Mouse (Mus musculus) limb, embryonic 13.5 days (tissue): Measurements from ENCODE around the gene Nop10. TPM values are rescaled to one million over a fixed set of nuclear protein-coding genes. Genes with fewer than 3 reads are reported as not detected.

Experiments used
- ATAC-seq: fragments of 200-750 bp; cut with Nextera tagmentation; 2 replicates; pipeline ENCODE4 v1.8.0; 2017; ENCODE audit warnings: low read depth, moderate number of reproducible peaks, moderate TSS enrichment; ENCODE audit not compliant: low FRiP score
- H3K27ac ChIP-seq: fragments of 300-500 bp; sonication (generic); 2 replicates; pipeline ENCODE4 v1.5.1; 2015; ENCODE audit warnings: inconsistent platforms, mild to moderate bottlenecking, moderate library complexity
- H3K27me3 ChIP-seq: fragments of 300-500 bp; sonication (generic); 2 replicates; pipeline ENCODE4 v1.6.1; 2015; ENCODE audit warnings: mild to moderate bottlenecking, inconsistent platforms
- H3K36me3 ChIP-seq: fragments of 300-500 bp; sonication (generic); 2 replicates; pipeline ENCODE4 v1.6.1; 2015; ENCODE audit warnings: inconsistent platforms, mild to moderate bottlenecking, moderate library complexity
- H3K4me1 ChIP-seq: fragments of 300-500 bp; sonication (generic); 2 replicates; pipeline ENCODE4 v1.6.1; 2015; ENCODE audit warnings: inconsistent platforms
- H3K4me2 ChIP-seq: fragments of 300-500 bp; sonication (generic); replicated peaks from 2 replicates; pipeline ENCODE4 v1.6.1; 2015; ENCODE audit warnings: inconsistent platforms, mild to moderate bottlenecking, moderate library complexity
- H3K4me3 ChIP-seq: fragments of 300-500 bp; sonication (generic); 2 replicates; pipeline ENCODE4 v1.5.1; 2015; ENCODE audit warnings: moderate library complexity, mild to moderate bottlenecking, inconsistent platforms
- H3K9ac ChIP-seq: fragments of 300-500 bp; sonication (generic); 2 replicates; pipeline ENCODE4 v1.6.1; 2015; ENCODE audit warnings: mild to moderate bottlenecking, inconsistent platforms
- H3K9me3 ChIP-seq: fragments of 300-500 bp; sonication (generic); 2 replicates; pipeline ENCODE4 v1.6.1; 2016; ENCODE audit warnings: inconsistent platforms
- WGBS: fragments of 180-500 bp; shearing (Covaris S2); methylation state at CpG from one replicate; pipeline ENCODE4 v1.1.7; 2015; 5-methylcytosine and 5-hydroxymethylcytosine counted together
- polyA plus RNA-seq: library from polyadenylated mRNA; unstranded; fragments of >200 nt; fragmentation: Nextera tagmentation; extraction: Ambion mirVana; gene quantifications from 2 replicates; pipeline ENCODE4 v1.2.1, GENCODE M21; 2015

The Nop10 gene
- polyA plus RNA-seq, 1 experiment from 2014 or later, result 193 TPM

DNA sequence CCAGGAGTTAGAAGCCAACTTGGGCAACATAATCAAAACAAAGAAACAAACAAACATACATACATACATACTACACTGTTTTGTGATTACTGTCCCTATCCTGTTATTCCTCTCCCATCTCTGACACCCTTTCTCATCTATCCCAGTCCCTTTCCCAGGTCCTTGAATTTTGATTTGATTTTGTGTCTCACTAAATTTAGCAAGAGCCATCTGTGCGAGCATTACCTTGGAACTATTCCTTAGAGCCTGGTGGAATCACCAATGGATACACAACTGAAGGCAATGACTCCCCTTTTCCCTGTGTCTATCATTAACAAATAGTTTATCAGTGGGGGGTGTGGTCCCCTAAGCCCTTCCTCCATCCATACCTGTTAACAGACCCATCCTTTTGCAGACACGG is 31.1 kb downstream of the Nop10 start:
- Histone ChIP-seq H3K36me3 (no peaks in the 10 kb centered on the region), H3K9me3 (no peaks in the 10 kb centered on the region), H3K4me3 (no peak overlapping the region), H3K9ac (no peak overlapping the region), H3K27ac (no peak overlapping the region), H3K4me2 (no peak overlapping the region), H3K4me1 (no peaks in the 10 kb centered on the region), H3K27me3 (no peaks in the 10 kb centered on the region)
- 78% methylated on average over 2 of the region's 2 CpGs for WGBS
- no peak for ATAC-seq

DNA sequence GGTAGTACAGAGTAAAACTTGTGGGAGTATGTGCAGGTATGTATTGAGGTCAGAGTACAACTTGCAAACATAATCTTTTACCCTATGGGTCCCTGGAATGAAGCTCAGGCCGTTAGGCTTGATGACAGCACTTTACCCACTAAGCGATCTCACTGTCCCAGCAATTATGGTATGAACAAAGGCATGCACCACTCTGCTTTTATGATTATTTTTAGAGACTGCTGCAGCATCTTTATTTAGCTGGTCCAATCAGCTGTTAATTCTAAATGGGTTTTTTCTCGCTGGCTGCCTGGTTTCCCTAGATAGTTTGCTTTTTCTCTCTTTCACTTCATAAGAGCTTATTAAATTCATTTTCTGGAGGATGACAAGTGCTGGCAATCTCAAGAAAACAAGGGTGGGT is 34.5 kb downstream of the Nop10 start:
- Histone ChIP-seq H3K4me2 (no peak overlapping the region), H3K4me1 (no peaks in the 10 kb centered on the region), H3K9ac (no peak overlapping the region), H3K4me3 (no peak overlapping the region), H3K27me3 (no peaks in the 10 kb centered on the region), H3K27ac (no peak overlapping the region), H3K9me3 (no peaks in the 10 kb centered on the region), H3K36me3 (no peaks in the 10 kb centered on the region)
- ATAC-seq, result no peak
- 74% methylated on average over 3 of the region's 3 CpGs for WGBS

DNA sequence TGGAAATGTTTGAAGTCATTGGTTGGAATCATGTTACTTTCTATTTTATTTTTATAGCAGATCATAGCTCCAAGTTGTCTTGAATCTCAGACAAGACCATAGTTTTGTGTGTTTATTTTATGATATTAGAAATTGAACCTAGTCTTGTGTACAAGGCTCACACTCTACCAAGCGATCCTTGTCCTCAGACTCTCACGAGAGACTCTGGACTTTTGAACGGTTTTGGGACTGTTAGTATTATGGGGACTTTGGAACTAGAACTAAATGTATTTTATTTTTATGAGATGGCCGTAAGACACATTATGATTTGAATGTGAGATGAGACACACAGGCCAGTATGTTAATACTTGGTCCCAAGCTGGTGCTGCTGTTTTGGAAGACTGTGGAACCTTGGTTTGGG is 36.5 kb downstream of the Nop10 start:
- Histone ChIP-seq H3K4me2 (no peak overlapping the region), H3K9me3 (no peaks in the 10 kb centered on the region), H3K4me1 (no peaks in the 10 kb centered on the region), H3K36me3 (no peaks in the 10 kb centered on the region), H3K27ac (no peak overlapping the region), H3K9ac (no peak overlapping the region), H3K27me3 (no peaks in the 10 kb centered on the region), H3K4me3 (no peak overlapping the region)
- ATAC-seq, result no peak
- WGBS, result 89% methylated on average over 4 of the region's 4 CpGs

DNA sequence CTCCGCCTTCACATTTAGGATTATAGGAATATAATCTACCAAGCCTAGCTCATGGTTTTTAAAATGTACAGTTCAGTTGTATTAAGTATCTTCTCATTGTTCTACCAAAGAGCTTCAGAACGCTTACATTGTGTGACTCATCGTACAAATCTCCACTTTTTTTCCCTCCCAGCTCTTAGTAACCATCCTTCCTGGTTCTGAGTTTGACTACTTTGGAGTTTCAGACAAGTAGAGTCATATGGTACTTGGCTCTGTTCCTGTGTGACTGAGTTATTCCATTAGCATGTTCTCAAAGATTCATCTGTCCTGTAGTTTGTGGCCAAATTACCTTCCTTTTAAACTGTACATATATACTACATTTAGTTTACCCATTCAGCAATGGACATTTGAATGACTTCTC is 46.9 kb downstream of the Nop10 start:
- Histone ChIP-seq H3K27me3 (no peaks in the 10 kb centered on the region), H3K4me3 (no peak overlapping the region), H3K27ac (no peak overlapping the region), H3K36me3 (no peaks in the 10 kb centered on the region), H3K4me1 (no peaks in the 10 kb centered on the region), H3K9ac (no peak overlapping the region), H3K9me3 (no peaks in the 10 kb centered on the region), H3K4me2 (no peak overlapping the region)
- no peak for ATAC-seq
- WGBS, result 95% methylated on average over 3 of the region's 3 CpGs

DNA sequence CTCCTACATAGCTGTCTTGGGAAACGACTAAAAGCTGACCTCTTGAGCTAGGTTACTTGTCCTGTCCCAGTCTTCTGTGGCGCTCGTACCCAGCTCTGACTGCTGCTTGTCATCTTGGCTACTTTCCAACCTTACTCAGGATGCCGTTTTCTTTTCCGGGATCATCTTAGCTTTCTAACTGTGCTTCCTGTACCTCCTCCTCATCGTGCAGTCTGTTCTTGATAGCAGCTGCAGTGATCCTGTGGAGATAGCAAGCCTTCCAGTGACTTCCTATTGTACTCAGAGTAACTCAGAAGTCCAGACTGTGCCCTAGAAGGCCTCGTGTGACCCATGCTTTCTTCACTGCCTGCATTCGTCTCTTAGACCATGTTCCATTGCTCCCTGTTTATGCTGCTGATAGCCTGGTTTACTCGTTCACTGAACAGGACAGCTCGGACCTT is 47.5 kb downstream of the Nop10 start:
- H3K4me1 ChIP-seq, result no peaks in the 10 kb centered on the region
- no peak overlapping the region for H3K27ac ChIP-seq
- WGBS, result 81% methylated on average over 10 of the region's 10 CpGs
- H3K9ac ChIP-seq, result no peak overlapping the region
- no peak overlapping the region for H3K4me2 ChIP-seq
- no peak overlapping the region for H3K4me3 ChIP-seq
- ATAC-seq, result no peak
- no peaks in the 10 kb centered on the region for H3K27me3 ChIP-seq
- no peaks in the 10 kb centered on the region for H3K9me3 ChIP-seq
- H3K36me3 ChIP-seq, result no peaks in the 10 kb centered on the region

Other genes with a start within 250 kb of the Nop10 start
- gene Olfr1310, start 249.2 kb upstream of the Nop10 start, polyA plus RNA-seq, result not detected in 2 replicates
- gene Olfr1311, start 237.5 kb upstream of the Nop10 start, polyA plus RNA-seq, result not detected in 2 replicates
- not detected in 2 replicates for gene Olfr1312, start 211.7 kb upstream of the Nop10 start, polyA plus RNA-seq
- gene Olfr1313, start 184.1 kb upstream of the Nop10 start, polyA plus RNA-seq, result not detected in 2 replicates
- gene Olfr1314, start 165.1 kb upstream of the Nop10 start, polyA plus RNA-seq, result not detected in 2 replicates
- gene Olfr1315-ps1, start 146.5 kb upstream of the Nop10 start, polyA plus RNA-seq, result not detected in 2 replicates
- not detected in 2 replicates for gene Olfr1316, start 126.9 kb upstream of the Nop10 start, polyA plus RNA-seq
- gene Olfr1317, start 121.6 kb upstream of the Nop10 start, polyA plus RNA-seq, result not detected in 2 replicates
- gene Olfr1318, start 107.7 kb upstream of the Nop10 start, polyA plus RNA-seq, result 0.08 TPM in 1 of 2 replicates, not detected in the other
- gene Lpcat4, start 22.5 kb upstream of the Nop10 start, polyA plus RNA-seq, result 15.2 and 18.4 TPM in 2 replicates
- gene Nutm1, start 2.6 kb upstream of the Nop10 start, polyA plus RNA-seq, result not detected in 2 replicates
- 9.2 and 9.5 TPM in 2 replicates for gene Slc12a6, start 3.9 kb downstream of the Nop10 start, polyA plus RNA-seq
- not detected in 2 replicates for gene Gm21985, start 4.4 kb downstream of the Nop10 start, polyA plus RNA-seq
- 114 and 116 TPM in 2 replicates for gene Emc4, start 106.1 kb downstream of the Nop10 start, polyA plus RNA-seq
- gene Katnbl1, start 117.3 kb downstream of the Nop10 start, polyA plus RNA-seq, result 48.4 and 53.0 TPM in 2 replicates
- gene Emc7, start 193.1 kb downstream of the Nop10 start, polyA plus RNA-seq, result 15.5 and 17.0 TPM in 2 replicates
- not detected in 2 replicates for gene Chrm5, start 218.8 kb downstream of the Nop10 start, polyA plus RNA-seq
- 6.1 and 6.8 TPM in 2 replicates for gene Aven, start 231.0 kb downstream of the Nop10 start, polyA plus RNA-seq